Mouse (Mus musculus) MEL (cell line): ENCODE measurements around the gene Mindy3. TPM values are rescaled to one million over a fixed set of nuclear protein-coding genes. Genes with fewer than 3 reads are reported as not detected.

Source experiments
- DNase-seq: peaks from one replicate; pipeline ENCODE4 v3.0.0; 2011; ENCODE audit warnings: low read depth, low spot score
- H3K27ac ChIP-seq: 2 replicates; pipeline ENCODE4 v1.5.1; 2012; ENCODE audit warnings: low read depth, mild to moderate bottlenecking, control low read depth, low read length, moderate library complexity; ENCODE audit not compliant: control insufficient read depth
- H3K27me3 ChIP-seq, 2 experiments: fragments of 150-350 bp in 1 of 2; sonication (generic) in 1 of 2; 2 replicates each; pipeline ENCODE4 v1.6.1; 2012; ENCODE audit warnings: low read length in 2 of 2, mild to moderate bottlenecking in 2 of 2, improper control_type of control experiment in 1 of 2, moderate library complexity in 1 of 2; ENCODE audit not compliant: insufficient read depth in 2 of 2, control insufficient read depth in 1 of 2
- H3K36me3 ChIP-seq, 2 experiments: 2 replicates each; pipeline ENCODE4 v1.6.1; 2012 to 2014; ENCODE audit warnings: low read length in 2 of 2, improper control_type of control experiment in 1 of 2, inconsistent platforms in 1 of 2, mild to moderate bottlenecking in 1 of 2; ENCODE audit not compliant: insufficient read depth in 2 of 2, control insufficient read depth in 1 of 2
- H3K4me1 ChIP-seq, 2 experiments: fragments of 150-350 bp in 1 of 2; sonication (generic) in 1 of 2; 2 replicates each; pipeline ENCODE4 v1.6.1; 2012; ENCODE audit warnings: low read length in 2 of 2, improper control_type of control experiment in 1 of 2, mild to moderate bottlenecking in 1 of 2; ENCODE audit not compliant: insufficient read depth in 2 of 2, control insufficient read depth in 1 of 2
- H3K4me3 ChIP-seq, 2 experiments: fragments of 150-350 bp in 1 of 2; sonication (generic) in 1 of 2; 2 replicates each; pipeline ENCODE4 v1.5.1; 2012; ENCODE audit warnings: low read depth in 2 of 2, low read length in 2 of 2, mild to moderate bottlenecking in 2 of 2, moderate library complexity in 2 of 2, control low read depth in 1 of 2, improper control_type of control experiment in 1 of 2; ENCODE audit not compliant: control insufficient read depth in 1 of 2, insufficient read depth in 1 of 2
- H3K79me2 ChIP-seq: 2 replicates; pipeline ENCODE4 v1.6.1; 2012; ENCODE audit warnings: mild to moderate bottlenecking, low read length, moderate library complexity; ENCODE audit not compliant: control insufficient read depth, poor library complexity, insufficient read depth
- H3K9ac ChIP-seq: 2 replicates; pipeline ENCODE4 v1.6.1; 2012; ENCODE audit warnings: low read depth, mild to moderate bottlenecking, control low read depth, low read length, moderate library complexity; ENCODE audit not compliant: control insufficient read depth, poor library complexity, severe bottlenecking
- H3K9me3 ChIP-seq: fragments of 150-350 bp; sonication (generic); replicated peaks from 2 replicates; pipeline ENCODE4 v1.6.1; 2012; ENCODE audit warnings: mild to moderate bottlenecking, low read length, improper control_type of control experiment, moderate library complexity; ENCODE audit not compliant: insufficient read depth
- BHLHE40 ChIP-seq: IDR thresholded peaks from 2 replicates; pipeline ENCODE4 v1.6.1; 2012; ENCODE audit warnings: low read depth, mild to moderate bottlenecking, inconsistent platforms, low read length, improper control_type of control experiment, borderline replicate concordance
- CHD1 ChIP-seq: IDR thresholded peaks from 2 replicates; pipeline ENCODE4 v1.6.1; 2012; ENCODE audit warnings: low read depth, mild to moderate bottlenecking, inconsistent platforms, low read length, improper control_type of control experiment
- E2F4 ChIP-seq: IDR thresholded peaks from 2 replicates; pipeline ENCODE4 v1.6.1; 2011; ENCODE audit warnings: low read depth, low read length, improper control_type of control experiment, borderline replicate concordance
- GABPA ChIP-seq: IDR thresholded peaks from 2 replicates; pipeline ENCODE4 v1.6.1; 2012; ENCODE audit warnings: low read depth, mild to moderate bottlenecking, inconsistent platforms, low read length, improper control_type of control experiment, moderate library complexity
- GATA1 ChIP-seq: IDR thresholded peaks from 2 replicates; pipeline ENCODE4 v1.6.1; 2011; ENCODE audit warnings: low read depth, low read length, improper control_type of control experiment
- HCFC1 ChIP-seq: IDR thresholded peaks from 2 replicates; pipeline ENCODE4 v1.6.1; 2012; ENCODE audit warnings: low read depth, mild to moderate bottlenecking, inconsistent platforms, low read length, improper control_type of control experiment, moderate library complexity
- JUND ChIP-seq: IDR thresholded peaks from 2 replicates; pipeline ENCODE4 v1.6.1; 2011; ENCODE audit warnings: low read depth, mild to moderate bottlenecking, improper control_type of control experiment, low read length
- MEF2A ChIP-seq: IDR thresholded peaks from 2 replicates; pipeline ENCODE4 v1.6.1; 2014; ENCODE audit warnings: low read depth, mild to moderate bottlenecking, inconsistent platforms, low read length, improper control_type of control experiment; ENCODE audit not compliant: poor library complexity, insufficient replicate concordance, severe bottlenecking; ENCODE audit errors: extremely low read depth
- MYC ChIP-seq: IDR thresholded peaks from 2 replicates; pipeline ENCODE4 v1.6.1; 2011; ENCODE audit warnings: low read depth, mild to moderate bottlenecking, low read length, improper control_type of control experiment, moderate library complexity
- NELFE ChIP-seq: IDR thresholded peaks from 2 replicates; pipeline ENCODE4 v1.6.1; 2011; ENCODE audit warnings: low read depth, low read length, improper control_type of control experiment
- NRF1 ChIP-seq: IDR thresholded peaks from 2 replicates; pipeline ENCODE4 v1.6.1; 2014; ENCODE audit warnings: low read depth, mild to moderate bottlenecking, inconsistent platforms, low read length, improper control_type of control experiment, moderate library complexity; ENCODE audit not compliant: poor library complexity, insufficient read depth, severe bottlenecking
- POLR2AphosphoS2 ChIP-seq: IDR thresholded peaks from 2 replicates; pipeline ENCODE4 v1.6.1; 2011; ENCODE audit warnings: low read length, improper control_type of control experiment
- POLR2AphosphoS5 ChIP-seq: IDR thresholded peaks from 2 replicates; pipeline ENCODE4 v1.6.1; 2012; ENCODE audit warnings: low read depth, borderline replicate concordance, mild to moderate bottlenecking, inconsistent platforms, low read length, moderate library complexity, mixed read lengths
- RAD21 ChIP-seq: IDR thresholded peaks from 2 replicates; pipeline ENCODE4 v1.6.1; 2011; ENCODE audit warnings: mild to moderate bottlenecking, low read depth, low read length, improper control_type of control experiment
- RCOR1 ChIP-seq: IDR thresholded peaks from 2 replicates; pipeline ENCODE4 v1.6.1; 2012; ENCODE audit warnings: low read depth, mild to moderate bottlenecking, inconsistent platforms, low read length, improper control_type of control experiment
- SMC3 ChIP-seq: IDR thresholded peaks from 2 replicates; pipeline ENCODE4 v1.6.1; 2011; ENCODE audit warnings: low read depth, low read length, improper control_type of control experiment
- TBP ChIP-seq: IDR thresholded peaks from 2 replicates; pipeline ENCODE4 v1.8.0; 2011; ENCODE audit warnings: low read depth, low read length, improper control_type of control experiment
- USF1 ChIP-seq: IDR thresholded peaks from 2 replicates; pipeline ENCODE4 v1.6.1; 2014; ENCODE audit warnings: low read depth, mild to moderate bottlenecking, inconsistent platforms, low read length, improper control_type of control experiment, moderate library complexity
- USF2 ChIP-seq, 2 experiments: IDR thresholded peaks; 2 replicates each; pipeline ENCODE4 v1.6.1; 2011 to 2012; ENCODE audit warnings: improper control_type of control experiment in 2 of 2, low read length in 2 of 2, borderline replicate concordance in 1 of 2, inconsistent platforms in 1 of 2, low read depth in 1 of 2, mild to moderate bottlenecking in 1 of 2; ENCODE audit not compliant: insufficient read depth in 1 of 2
- ZC3H11A ChIP-seq: IDR thresholded peaks from 2 replicates; pipeline ENCODE4 v1.6.1; 2012; ENCODE audit warnings: low read depth, mild to moderate bottlenecking, inconsistent platforms, low read length, improper control_type of control experiment
- ZMIZ1 ChIP-seq: IDR thresholded peaks from 2 replicates; pipeline ENCODE4 v1.6.1; 2012; ENCODE audit warnings: low read depth, mild to moderate bottlenecking, inconsistent platforms, low read length, improper control_type of control experiment, moderate library complexity
- ZNF384 ChIP-seq: IDR thresholded peaks from 2 replicates; pipeline ENCODE4 v1.6.1; 2012; ENCODE audit warnings: low read depth, mild to moderate bottlenecking, inconsistent platforms, low read length, improper control_type of control experiment
- polyA plus RNA-seq, 2 experiments: library from polyadenylated mRNA; stranded (reverse) in 1 of 2; unstranded in 1 of 2; fragments of >175 nt in 1 of 2; fragments of >200 nt in 1 of 2; gene quantifications; 2 replicates each; pipeline versions ENCODE4 v1.2.1 to v1.2.4; 2012; ENCODE audit warnings: low replicate concordance in 2 of 2, low read depth in 1 of 2; ENCODE audit not compliant: insufficient read length in 2 of 2, insufficient read depth in 1 of 2, missing spikeins in 1 of 2
- total RNA-seq: library from RNA; depleted of rRNA; stranded (reverse); fragments of 300-350 nt; gene quantifications from 2 replicates; pipeline ENCODE4 v1.2.3, GENCODE M21; 2012

Gene Mindy3
- total and polyA plus RNA-seq, 3 experiments: 23.8 to 40.6 TPM; not detected in 1

GRCm38 (mm10) chr2:12328355-12329067 is 90.8 kb downstream of the Mindy3 start:
- DNase-seq: no peak
- TF ChIP-seq ZMIZ1: no peak
- no peak for TF ChIP-seq TBP
- TF ChIP-seq RAD21: no peak
- TF ChIP-seq RCOR1: no peak
- TF ChIP-seq E2F4: no peak
- TF ChIP-seq MEF2A: no peak
- TF ChIP-seq JUND: no peak
- no peak for TF ChIP-seq SMC3
- no peak for TF ChIP-seq ZC3H11A
- TF ChIP-seq NELFE: no peak
- TF ChIP-seq GABPA: no peak
- TF ChIP-seq POLR2AphosphoS5: no peak
- no peak for TF ChIP-seq GATA1
- TF ChIP-seq USF2 (IDR thresholded peaks at IDR 0.05; ENCODE audit: borderline replicate concordance in 1 of 2, insufficient read depth in 1 of 2, low read depth in 1 of 2, low read length in 2 of 2): no peak
- no peak for TF ChIP-seq ZNF384
- TF ChIP-seq BHLHE40: no peak
- TF ChIP-seq NRF1: no peak
- TF ChIP-seq, all 39 proteins: peak for 0

GRCm38 (mm10) chr2:12327691-12328354 is 91.4 kb downstream of the Mindy3 start:
- Histone ChIP-seq H3K9ac (no peak overlapping the region), H3K36me3 (no peaks in the 10 kb centered on the region), H3K9me3 (no peaks in the 10 kb centered on the region), H3K27ac (no peak overlapping the region), H3K79me2 (no peaks in the 10 kb centered on the region), H3K4me3 (no peak overlapping the region), H3K27me3 (no peaks in the 10 kb centered on the region), H3K4me1 (no peaks in the 10 kb centered on the region)
- no peak for TF ChIP-seq TBP
- TF ChIP-seq BHLHE40: no peak
- TF ChIP-seq ZMIZ1: no peak
- TF ChIP-seq CHD1: no peak
- no peak for TF ChIP-seq HCFC1
- TF ChIP-seq JUND: no peak
- no peak for TF ChIP-seq MYC
- TF ChIP-seq POLR2AphosphoS2: no peak
- TF ChIP-seq POLR2AphosphoS5: no peak
- no peak for TF ChIP-seq USF1
- no peak for DNase-seq

More at GRCm38 (mm10) chr2:12328355-12329067, 90.8 kb downstream of the Mindy3 start:
- no peaks in the 10 kb centered on the region for H3K9me3 ChIP-seq
- no peak overlapping the region for H3K9ac ChIP-seq
- H3K36me3 ChIP-seq: no peaks in the 10 kb centered on the region
- no peak overlapping the region for H3K4me3 ChIP-seq
- no peak overlapping the region for H3K27ac ChIP-seq
- H3K4me1 ChIP-seq: no peaks in the 10 kb centered on the region
- H3K79me2 ChIP-seq: no peaks in the 10 kb centered on the region
- no peaks in the 10 kb centered on the region for H3K27me3 ChIP-seq
